Mouse (Mus musculus) midbrain, embryonic 13.5 days (tissue): ENCODE data around the gene Atp13a4. TPM values are rescaled to one million over a fixed set of nuclear protein-coding genes. Genes with fewer than 3 reads are reported as not detected.
A peak's percentile ranks its signal among the peaks of the same experiment; 100 is the strongest.

Experiments used
- ATAC-seq: fragments of 200-750 bp; cut with Nextera tagmentation; 2 replicates; pipeline ENCODE4 v1.8.0; 2017; ENCODE audit warnings: mild to moderate bottlenecking, moderate TSS enrichment, moderate library complexity
- H3K27ac ChIP-seq: fragments of 300-500 bp; sonication (generic); 2 replicates; pipeline ENCODE4 v1.5.1; 2015; ENCODE audit warnings: inconsistent platforms, mild to moderate bottlenecking, moderate library complexity
- H3K27me3 ChIP-seq: fragments of 300-500 bp; sonication (generic); 2 replicates; pipeline ENCODE4 v1.6.1; 2015; ENCODE audit warnings: mild to moderate bottlenecking, inconsistent platforms
- H3K36me3 ChIP-seq: fragments of 300-500 bp; sonication (generic); 2 replicates; pipeline ENCODE4 v1.6.1; 2015; ENCODE audit warnings: mild to moderate bottlenecking, inconsistent platforms
- H3K4me1 ChIP-seq: fragments of 300-500 bp; sonication (generic); replicated peaks from 2 replicates; pipeline ENCODE4 v1.6.1; 2015; ENCODE audit warnings: inconsistent platforms
- H3K4me2 ChIP-seq: fragments of 300-500 bp; sonication (generic); replicated peaks from 2 replicates; pipeline ENCODE4 v1.6.1; 2015; ENCODE audit warnings: moderate library complexity, mild to moderate bottlenecking, inconsistent platforms
- H3K4me3 ChIP-seq: fragments of 300-500 bp; sonication (generic); replicated peaks from 2 replicates; pipeline ENCODE4 v1.5.1; 2015; ENCODE audit warnings: mild to moderate bottlenecking, inconsistent platforms
- H3K9ac ChIP-seq: fragments of 300-500 bp; sonication (generic); replicated peaks from 2 replicates; pipeline ENCODE4 v1.6.1; 2015; ENCODE audit warnings: mild to moderate bottlenecking, inconsistent platforms
- H3K9me3 ChIP-seq: fragments of 300-500 bp; sonication (generic); 2 replicates; pipeline ENCODE4 v1.6.1; 2016; ENCODE audit warnings: mild to moderate bottlenecking, inconsistent platforms
- WGBS: fragments of 180-500 bp; shearing (Covaris S2); methylation state at CpG from one replicate; pipeline ENCODE4 v1.1.7; 2015; 5-methylcytosine and 5-hydroxymethylcytosine counted together
- polyA plus RNA-seq: library from polyadenylated mRNA; unstranded; fragments of >200 nt; fragmentation: Nextera tagmentation; extraction: Ambion mirVana; gene quantifications from 2 replicates; pipeline ENCODE4 v1.2.1, GENCODE M21; 2015

The Atp13a4 gene
- 0.42 and 0.61 TPM in 2 replicates for polyA plus RNA-seq

DNA sequence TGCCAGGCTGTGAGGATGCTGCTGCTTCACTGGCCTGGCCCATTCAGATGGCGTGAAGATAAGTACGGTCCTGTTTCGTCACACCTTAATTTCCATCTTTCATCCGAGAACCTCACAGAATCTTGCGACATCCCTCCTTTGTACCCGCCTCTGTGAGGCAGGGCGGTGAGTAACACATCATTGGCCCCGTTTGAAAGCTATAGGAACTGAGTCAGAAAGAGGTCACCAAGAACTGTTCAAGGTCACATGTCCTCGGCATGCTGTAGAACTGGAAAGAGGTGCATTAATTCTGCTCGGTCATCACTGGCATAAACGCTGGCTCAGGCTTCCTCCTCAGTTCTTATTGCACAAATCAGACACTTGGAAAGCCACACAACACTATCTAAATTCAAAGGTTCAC, at the start of gene Atp13a4:
Gene Atp13a4 (minus strand): TSS at position 36 of the 400 bp plus-strand sequence.
- 91% methylated on average over 11 of the region's 11 CpGs for WGBS
- no peaks in the 10 kb centered on the region for H3K36me3 ChIP-seq
- H3K4me2 ChIP-seq, result no peak within 1 kb of the TSS

DNA sequence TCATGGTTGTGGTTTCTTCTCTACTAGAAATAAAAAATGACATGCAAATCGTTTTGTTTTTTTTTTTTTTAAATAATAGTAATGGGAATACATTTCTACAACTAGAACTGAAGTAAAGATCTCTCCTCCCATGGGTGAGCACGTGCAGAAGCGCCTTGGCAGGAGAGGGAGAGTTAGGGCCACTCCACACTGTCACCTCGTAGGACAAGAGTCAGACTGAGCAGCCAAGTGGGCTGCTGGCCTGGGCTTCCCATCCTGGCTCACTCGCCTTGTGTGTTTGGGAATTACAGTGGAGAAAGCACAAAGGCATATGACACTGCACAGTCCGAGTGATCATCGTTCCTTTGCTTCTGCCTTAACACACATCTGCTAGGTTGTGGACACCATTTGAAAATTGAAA, 47.5 kb upstream of the Atp13a4 start:
- Histone ChIP-seq H3K9me3 (no peaks in the 10 kb centered on the region), H3K36me3 (peaks cover 59% of the 10 kb centered on the region), H3K27me3 (no peaks in the 10 kb centered on the region), H3K4me2 (no peak overlapping the region), H3K4me1 (no peaks in the 10 kb centered on the region), H3K27ac (no peak overlapping the region), H3K4me3 (no peak overlapping the region), H3K9ac (no peak overlapping the region)
- no peak for ATAC-seq
- 82% methylated on average over 7 of the region's 7 CpGs for WGBS

More for the DNA sequence above, at the start of gene Atp13a4:
- Histone ChIP-seq H3K27me3 (no peaks in the 10 kb centered on the region), H3K9me3 (no peaks in the 10 kb centered on the region), H3K4me3 (no peak within 1 kb of the TSS), H3K4me1 (no peaks in the 10 kb centered on the region), H3K27ac (no peak within 1 kb of the TSS), H3K9ac (no peak within 1 kb of the TSS)
- ATAC-seq, result no peak

DNA sequence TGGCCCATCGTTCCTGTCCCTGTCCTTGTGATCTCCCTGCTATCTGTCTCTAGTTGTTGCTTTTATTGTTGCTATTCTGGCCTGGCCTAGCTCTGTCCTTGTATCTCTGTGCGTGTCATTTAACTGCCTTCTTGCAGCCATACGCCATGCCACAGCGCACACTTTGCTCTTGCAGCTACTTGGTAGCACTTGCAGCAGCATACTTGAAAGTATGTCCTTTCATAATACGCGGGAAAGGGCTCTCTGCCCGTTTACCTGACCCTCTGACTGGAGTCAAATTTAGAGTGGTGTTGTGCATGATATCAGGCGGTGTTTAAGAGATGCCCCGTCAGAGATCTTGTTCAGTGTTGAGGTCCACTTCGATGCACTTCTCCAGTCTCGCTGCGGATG, 35.1 kb upstream of the Atp13a4 start:
- no peaks in the 10 kb centered on the region for H3K27me3 ChIP-seq
- no peak overlapping the region for H3K27ac ChIP-seq
- peak overlapping the region; percentile 91 for H3K9ac ChIP-seq
- H3K9me3 ChIP-seq, result no peaks in the 10 kb centered on the region
- peak; percentile 44 for ATAC-seq
- H3K36me3 ChIP-seq, result 0 out of 2 replicates have a peak, but pooled peaks cover under 1% of the 10 kb centered on the region
- H3K4me1 ChIP-seq, result peaks cover 16% of the 10 kb centered on the region
- 9% methylated on average over 12 of the region's 12 CpGs for WGBS
- peak overlapping the region; percentile 96 for H3K4me3 ChIP-seq
- H3K4me2 ChIP-seq, result peak overlapping the region; percentile 96

DNA sequence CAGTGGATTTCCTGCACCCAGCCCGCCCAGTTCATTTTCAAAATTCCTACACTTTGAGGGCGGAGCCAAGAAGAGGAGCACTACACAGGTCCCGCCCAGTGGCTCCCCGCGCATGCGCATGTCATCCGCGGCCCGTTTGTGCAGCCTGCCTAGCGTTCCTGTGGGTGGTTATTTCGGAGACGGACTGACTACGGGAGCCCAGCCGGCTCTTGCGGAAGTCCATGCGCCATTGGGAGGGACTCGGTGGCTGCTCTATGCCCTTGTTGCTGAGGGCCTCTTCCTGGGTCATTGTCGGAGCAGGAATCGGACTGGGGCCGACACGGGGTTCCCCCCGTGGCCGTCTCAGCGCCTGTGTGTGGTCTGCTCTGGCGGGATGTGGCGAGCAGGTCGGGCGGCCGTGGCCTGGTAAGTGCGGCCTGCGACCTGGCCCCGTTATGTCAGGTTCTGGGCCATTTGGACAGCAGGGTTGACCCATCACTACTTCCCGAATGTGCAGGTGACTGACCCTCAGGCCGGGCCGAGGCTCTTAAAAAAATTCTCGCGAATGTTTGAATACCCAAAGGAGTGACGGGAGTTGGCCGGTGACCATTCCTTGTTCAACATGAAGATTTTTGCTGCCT, 34.6 kb upstream of the Atp13a4 start, which contains the start of gene Opa1:
Gene Opa1 (plus strand): TSS at position 168 of the 620 bp plus-strand sequence.
- 0% methylated on average over 39 of the region's 39 CpGs for WGBS
- H3K4me2 ChIP-seq, result peak within 1 kb of the TSS; percentile 96
- peak within 1 kb of the TSS; percentile 91 for H3K9ac ChIP-seq
- ATAC-seq, result peak; percentile 99
- no peaks in the 10 kb centered on the region for H3K36me3 ChIP-seq
- no peaks in the 10 kb centered on the region for H3K27me3 ChIP-seq
- peaks cover 16% of the 10 kb centered on the region for H3K4me1 ChIP-seq
- no peaks in the 10 kb centered on the region for H3K9me3 ChIP-seq
- peak within 1 kb of the TSS; percentile 96 for H3K4me3 ChIP-seq
- peak within 1 kb of the TSS; percentile 68; the same call in 1 of the 2 replicates for H3K27ac ChIP-seq

DNA sequence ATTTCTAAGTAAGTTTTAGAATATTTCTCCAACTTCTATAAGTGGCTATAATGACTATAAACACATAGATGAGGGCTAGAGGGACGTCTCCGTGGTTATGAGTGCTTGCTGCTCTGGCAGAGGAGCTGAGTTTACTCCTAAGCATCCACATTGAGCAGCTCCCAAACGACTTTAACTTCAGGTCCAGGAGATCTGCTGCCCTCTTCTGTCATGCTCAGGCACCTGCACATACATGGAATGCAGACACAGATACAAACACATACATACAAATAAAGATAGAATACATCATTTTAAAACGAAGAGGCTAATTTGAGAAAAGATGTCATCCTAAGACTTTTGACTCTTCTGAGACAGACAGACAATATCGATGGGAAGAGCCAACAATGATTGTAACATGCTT, 31.0 kb upstream of the Atp13a4 start:
- 10% methylated on average over 5 of the region's 5 CpGs for WGBS
- no peak overlapping the region for H3K4me3 ChIP-seq
- no peak overlapping the region for H3K9ac ChIP-seq
- H3K27me3 ChIP-seq, result no peaks in the 10 kb centered on the region
- H3K4me1 ChIP-seq, result peaks cover 9% of the 10 kb centered on the region
- H3K9me3 ChIP-seq, result no peaks in the 10 kb centered on the region
- H3K27ac ChIP-seq, result no peak overlapping the region
- no peak overlapping the region for H3K4me2 ChIP-seq
- no peak for ATAC-seq
- no peaks in the 10 kb centered on the region for H3K36me3 ChIP-seq

DNA sequence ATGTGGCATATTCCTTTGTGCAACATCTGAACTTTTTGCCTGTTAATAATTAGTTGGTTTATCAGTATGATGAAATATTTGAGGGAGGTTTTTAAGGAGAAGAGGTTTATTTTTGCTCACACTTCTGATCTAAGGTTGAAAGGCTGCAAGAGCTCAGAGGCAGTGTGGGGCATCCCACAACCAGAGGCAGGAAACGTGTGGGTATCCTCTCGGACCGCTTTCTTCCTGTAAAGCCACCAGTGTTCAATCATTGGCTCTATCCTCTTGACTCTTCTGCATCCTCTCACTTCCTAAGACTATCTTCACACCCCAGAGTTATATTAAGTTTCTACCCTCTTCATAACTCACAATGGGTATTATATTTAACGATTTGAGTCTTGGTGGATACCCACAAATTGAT, 29.3 kb upstream of the Atp13a4 start:
- H3K36me3 ChIP-seq, result no peaks in the 10 kb centered on the region
- ATAC-seq, result no peak
- H3K27ac ChIP-seq, result no peak overlapping the region
- 82% methylated on average over 4 of the region's 4 CpGs for WGBS
- no peak overlapping the region for H3K4me2 ChIP-seq
- no peak overlapping the region for H3K9ac ChIP-seq
- H3K4me1 ChIP-seq, result no peaks in the 10 kb centered on the region
- no peaks in the 10 kb centered on the region for H3K27me3 ChIP-seq
- no peaks in the 10 kb centered on the region for H3K9me3 ChIP-seq
- H3K4me3 ChIP-seq, result no peak overlapping the region

DNA sequence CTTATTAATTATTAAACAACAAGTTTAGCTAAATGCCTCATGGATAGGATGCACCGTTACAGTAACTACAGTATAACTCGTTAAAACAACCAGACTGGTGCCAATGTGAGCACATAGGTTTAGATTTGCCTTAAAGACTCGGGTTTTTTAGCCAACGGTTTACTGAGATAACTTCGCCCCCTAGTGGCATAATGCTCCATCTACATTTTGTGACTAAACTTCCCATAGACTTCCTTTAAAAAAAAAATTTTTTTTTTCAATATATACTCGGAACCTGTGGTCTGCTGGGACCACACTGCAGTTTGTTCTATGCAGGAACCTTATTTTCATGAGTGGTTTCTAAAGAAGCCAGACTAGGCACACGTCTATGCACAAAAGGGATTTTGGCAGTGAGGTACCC, 16.2 kb upstream of the Atp13a4 start:
- H3K9me3 ChIP-seq, result no peaks in the 10 kb centered on the region
- H3K9ac ChIP-seq, result no peak overlapping the region
- H3K4me1 ChIP-seq, result no peaks in the 10 kb centered on the region
- H3K27ac ChIP-seq, result no peak overlapping the region
- peaks cover 9% of the 10 kb centered on the region for H3K27me3 ChIP-seq
- H3K4me2 ChIP-seq, result no peak overlapping the region
- ATAC-seq, result peak; percentile 53; the same call in 1 of the 2 replicates
- 8% methylated on average over 7 of the region's 7 CpGs for WGBS
- H3K36me3 ChIP-seq, result no peaks in the 10 kb centered on the region
- no peak overlapping the region for H3K4me3 ChIP-seq

DNA sequence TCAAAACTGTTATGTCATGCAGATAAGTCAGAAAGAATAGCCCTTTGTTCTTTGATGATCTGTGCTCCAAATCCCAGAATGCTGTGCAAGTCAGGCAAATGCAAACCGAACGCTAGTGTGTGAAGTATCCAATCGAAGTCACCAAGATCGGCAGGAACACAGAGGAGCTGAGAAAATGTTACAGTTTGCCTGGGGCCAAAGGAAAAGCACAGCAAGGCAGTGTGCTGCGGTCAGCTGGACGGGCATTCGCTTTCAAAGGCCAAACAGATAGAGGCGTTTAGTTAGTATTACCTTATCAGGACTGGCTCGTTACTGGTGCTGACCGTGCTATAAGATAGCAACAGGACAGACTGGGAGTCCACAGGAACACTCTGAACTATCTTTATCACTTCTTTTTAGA, 15.8 kb upstream of the Atp13a4 start:
- Histone ChIP-seq H3K36me3 (no peaks in the 10 kb centered on the region), H3K27ac (no peak overlapping the region), H3K9me3 (no peaks in the 10 kb centered on the region), H3K4me1 (no peaks in the 10 kb centered on the region), H3K4me3 (no peak overlapping the region), H3K4me2 (no peak overlapping the region), H3K27me3 (peaks cover 9% of the 10 kb centered on the region), H3K9ac (no peak overlapping the region)
- ATAC-seq, result peak; percentile 34; the same call in 1 of the 2 replicates
- WGBS, result 57% methylated on average over 10 of the region's 10 CpGs

DNA sequence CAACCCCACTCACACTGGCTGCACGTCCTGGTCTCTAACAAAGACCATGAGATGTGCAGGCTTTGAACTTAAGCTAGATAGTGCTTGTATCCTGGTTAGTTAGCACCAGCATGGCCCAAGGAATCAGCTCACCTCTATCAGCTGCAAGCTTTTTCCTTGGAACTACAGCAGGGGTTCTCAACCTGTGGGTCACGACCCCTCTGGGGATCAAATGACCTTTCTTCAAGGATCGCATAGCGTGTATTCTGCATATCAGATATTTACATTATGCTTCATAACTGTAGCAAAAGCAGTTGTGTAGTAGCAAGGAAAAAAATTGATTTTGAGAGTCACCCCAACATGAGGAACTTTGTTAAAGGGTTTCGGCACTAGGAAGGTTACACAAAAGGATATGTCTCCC, 15.0 kb upstream of the Atp13a4 start:
- no peak overlapping the region for H3K27ac ChIP-seq
- H3K9ac ChIP-seq, result no peak overlapping the region
- no peaks in the 10 kb centered on the region for H3K9me3 ChIP-seq
- WGBS, result 82% methylated on average over 5 of the region's 5 CpGs
- H3K36me3 ChIP-seq, result no peaks in the 10 kb centered on the region
- H3K27me3 ChIP-seq, result peaks cover 9% of the 10 kb centered on the region
- H3K4me2 ChIP-seq, result no peak overlapping the region
- no peak overlapping the region for H3K4me3 ChIP-seq
- no peak for ATAC-seq
- H3K4me1 ChIP-seq, result no peaks in the 10 kb centered on the region

DNA sequence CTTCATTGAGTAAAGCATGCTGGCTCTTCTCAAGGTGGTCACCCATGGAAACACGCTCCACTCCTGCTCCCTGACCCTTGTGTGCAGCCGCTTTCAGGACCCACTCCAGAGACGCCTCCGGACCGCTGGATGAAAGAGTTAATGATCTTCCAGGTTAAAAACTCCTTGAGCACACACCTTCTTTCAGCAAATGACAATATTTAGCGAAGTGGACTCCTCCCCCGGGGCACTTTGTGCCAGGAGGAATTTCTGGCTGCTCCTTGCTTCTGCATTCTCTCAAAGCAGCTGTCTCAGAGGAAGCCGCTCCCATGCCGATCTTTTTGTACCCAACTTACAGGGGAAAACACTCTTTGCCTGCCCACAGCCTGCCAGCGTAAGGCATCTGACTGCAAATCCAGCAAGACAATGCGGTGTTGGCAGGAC, 3.4 kb downstream of the Atp13a4 start:
- H3K9me3 ChIP-seq, result no peaks in the 10 kb centered on the region
- no peaks in the 10 kb centered on the region for H3K36me3 ChIP-seq
- H3K4me1 ChIP-seq, result 0 out of 2 replicates have a peak, but pooled peaks cover 5% of the 10 kb centered on the region
- ATAC-seq, result no peak
- no peak overlapping the region for H3K4me3 ChIP-seq
- 79% methylated on average over 11 of the region's 11 CpGs for WGBS
- H3K27me3 ChIP-seq, result no peaks in the 10 kb centered on the region
- H3K4me2 ChIP-seq, result no peak overlapping the region
- H3K9ac ChIP-seq, result no peak overlapping the region
- no peak overlapping the region for H3K27ac ChIP-seq

DNA sequence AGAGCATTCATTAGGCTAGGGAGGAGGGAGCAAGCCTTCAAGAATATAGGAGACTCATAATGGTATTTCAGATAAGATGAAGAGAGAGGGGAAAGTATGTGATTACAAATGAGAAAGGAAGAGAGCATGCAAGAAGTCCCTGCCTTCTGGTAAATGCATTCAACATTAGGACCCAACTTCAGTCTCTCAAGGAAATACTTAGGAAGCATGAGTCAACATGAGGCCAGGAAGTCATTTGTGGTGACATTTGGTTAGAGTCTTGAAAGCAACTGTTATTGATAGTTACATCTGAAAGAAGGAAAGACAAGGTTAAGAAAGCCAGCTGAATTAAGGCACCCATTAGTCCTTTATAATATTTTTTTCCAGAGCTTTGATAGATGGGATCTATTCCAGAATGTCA, 4.8 kb downstream of the Atp13a4 start:
- Histone ChIP-seq H3K4me2 (no peak overlapping the region), H3K36me3 (no peaks in the 10 kb centered on the region), H3K27me3 (no peaks in the 10 kb centered on the region), H3K9ac (no peak overlapping the region), H3K4me3 (no peak overlapping the region), H3K27ac (no peak overlapping the region), H3K4me1 (0 out of 2 replicates have a peak, but pooled peaks cover 5% of the 10 kb centered on the region), H3K9me3 (no peaks in the 10 kb centered on the region)
- no peak for ATAC-seq

DNA sequence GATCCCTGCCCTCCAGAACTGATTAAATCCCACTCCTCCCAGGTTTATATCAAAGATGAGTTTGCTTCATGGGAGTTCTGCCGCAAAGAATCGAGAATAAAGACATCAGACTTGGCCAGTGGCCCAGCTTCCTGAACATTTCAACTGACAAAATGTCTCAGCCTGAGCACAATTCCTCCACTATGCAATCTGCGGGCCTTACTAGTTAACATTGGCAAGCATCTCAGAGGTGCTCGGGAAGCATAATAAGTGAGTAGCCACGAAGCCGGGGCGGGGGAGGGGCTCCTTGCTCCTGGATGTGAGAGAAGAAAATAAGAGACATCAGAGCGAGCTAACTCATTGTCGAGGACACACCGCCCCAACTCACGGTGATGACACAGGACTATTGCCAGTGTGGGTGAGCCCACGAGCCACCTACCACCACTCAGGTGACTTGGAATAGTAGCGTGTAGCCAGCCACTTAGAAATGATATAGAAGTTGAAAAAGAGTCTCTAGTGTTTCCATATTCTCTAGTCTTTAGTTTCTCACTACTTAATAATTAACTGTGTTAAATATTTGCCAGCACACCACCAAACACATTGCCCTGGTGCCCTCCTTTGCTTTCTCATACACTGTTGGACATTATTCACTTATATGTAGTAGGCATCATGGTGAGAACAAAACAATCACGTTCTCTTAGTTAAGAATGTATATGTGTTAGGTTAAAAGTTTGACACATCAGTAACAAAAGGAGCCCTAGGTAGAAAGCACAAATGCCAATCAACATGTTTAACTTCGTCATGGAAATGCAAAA, 8.1 kb downstream of the Atp13a4 start:
- H3K9me3 ChIP-seq, result no peaks in the 10 kb centered on the region
- 0 out of 2 replicates have a peak, but pooled peaks have one; percentile 53 for ATAC-seq
- no peak overlapping the region for H3K4me2 ChIP-seq
- H3K36me3 ChIP-seq, result no peaks in the 10 kb centered on the region
- H3K27ac ChIP-seq, result no peak overlapping the region
- no peak overlapping the region for H3K4me3 ChIP-seq
- H3K27me3 ChIP-seq, result no peaks in the 10 kb centered on the region
- H3K9ac ChIP-seq, result no peak overlapping the region
- 0 out of 2 replicates have a peak, but pooled peaks cover 5% of the 10 kb centered on the region for H3K4me1 ChIP-seq
- 74% methylated on average over 15 of the region's 15 CpGs for WGBS
